Mouse (Mus musculus): Measurements from ENCODE around the gene Snrpf. TPM values are rescaled to one million over a fixed set of nuclear protein-coding genes. Genes with fewer than 3 reads are reported as not detected.

The Snrpf gene
- total RNA-seq (2021) = 10 to 100 TPM; 10.4 to 11.7 TPM
- long read RNA-seq, experiment 1, transcript Snrpf-201 (4 exons, 861 nt) = major isoform, 22 of 27 reads
- long read RNA-seq, experiment 1, partial matches to known transcripts = 5 of 27 reads
- long read RNA-seq, experiment 1, other reads (novel, unspliced or antisense) = 0 of 27 reads
- long read RNA-seq, experiment 2, transcript Snrpf-201 (4 exons, 861 nt) = major isoform, 44 of 51 reads
- long read RNA-seq, experiment 2, partial matches to known transcripts = 7 of 51 reads
- long read RNA-seq, experiment 2, other reads (novel, unspliced or antisense) = 0 of 51 reads

DNA sequence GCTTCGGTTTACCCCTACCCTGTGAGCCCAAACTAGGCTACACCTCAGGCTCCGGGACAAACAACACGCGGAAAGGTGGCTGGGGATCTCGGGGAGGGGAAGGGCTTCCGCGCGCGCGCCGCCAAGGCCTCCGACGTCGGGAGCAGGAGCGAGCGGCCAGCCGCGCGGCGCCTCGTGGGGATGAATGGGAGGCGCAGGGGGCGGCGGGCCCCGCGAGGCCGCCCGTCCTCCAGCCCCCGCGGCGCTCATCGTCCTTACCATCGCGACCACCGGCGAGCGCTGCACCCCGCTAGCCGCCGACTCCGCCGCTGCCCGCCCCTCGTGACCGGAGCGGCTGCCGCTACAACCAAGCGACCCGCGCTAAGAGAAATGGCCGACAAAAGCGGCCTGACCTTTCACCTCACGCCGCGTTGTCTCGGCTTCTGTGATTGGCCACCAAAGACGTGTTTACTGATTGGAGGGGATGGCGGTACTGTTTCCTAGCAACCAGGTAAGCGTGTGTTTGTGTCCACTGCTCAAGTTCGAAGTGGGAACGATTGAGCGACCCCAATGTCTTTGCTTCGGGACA is at the start of gene Snrpf:
TSS of gene Snrpf (minus strand) at position 426 of the 568 bp plus-strand sequence.
- DNase-seq (ENCODE audit: low spot score in 2 of 2) = peak; percentile 96

DNA sequence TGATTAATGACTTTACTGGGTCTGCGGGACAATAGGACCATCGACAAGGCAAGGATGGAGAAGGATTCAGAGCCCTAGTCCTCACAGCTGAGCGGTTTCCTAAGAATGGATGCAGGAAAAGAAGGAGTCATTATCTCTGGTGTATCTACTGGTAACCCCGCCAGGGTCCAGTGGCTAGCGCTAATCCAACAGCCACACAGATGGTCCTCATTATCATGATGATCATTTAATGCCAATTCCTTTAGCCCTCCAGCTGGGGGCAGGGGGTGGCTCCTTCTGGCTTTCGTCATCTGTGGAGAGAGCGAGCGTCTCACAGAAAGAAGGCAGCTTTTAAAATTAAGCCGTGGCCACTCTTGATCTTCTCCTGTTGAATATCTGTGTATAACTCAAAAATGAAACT is 46.4 kb upstream of the Snrpf start:
- DNase-seq (ENCODE audit: low spot score in 2 of 2) = no peak

DNA sequence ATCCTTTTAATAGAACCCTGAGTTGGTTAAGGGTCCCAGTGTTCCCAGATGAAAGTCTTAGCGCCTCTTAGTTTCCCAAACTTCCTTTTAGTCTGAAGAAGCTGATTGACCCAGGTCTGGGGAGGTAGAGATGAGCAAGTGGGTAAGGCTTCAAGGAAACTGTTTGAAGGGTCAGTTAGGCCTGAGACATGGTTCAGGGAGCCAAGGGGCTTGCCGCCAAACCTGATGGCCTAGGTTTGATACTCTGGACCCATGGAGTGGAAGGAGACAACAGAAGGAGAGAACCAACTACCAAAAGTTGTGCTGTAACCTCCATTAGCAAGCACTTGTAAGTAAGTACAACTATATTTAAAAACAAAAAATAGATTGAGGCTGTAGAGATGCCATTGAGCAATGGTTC is 44.5 kb upstream of the Snrpf start:
- DNase-seq (ENCODE audit: low spot score in 2 of 2) = no peak

DNA sequence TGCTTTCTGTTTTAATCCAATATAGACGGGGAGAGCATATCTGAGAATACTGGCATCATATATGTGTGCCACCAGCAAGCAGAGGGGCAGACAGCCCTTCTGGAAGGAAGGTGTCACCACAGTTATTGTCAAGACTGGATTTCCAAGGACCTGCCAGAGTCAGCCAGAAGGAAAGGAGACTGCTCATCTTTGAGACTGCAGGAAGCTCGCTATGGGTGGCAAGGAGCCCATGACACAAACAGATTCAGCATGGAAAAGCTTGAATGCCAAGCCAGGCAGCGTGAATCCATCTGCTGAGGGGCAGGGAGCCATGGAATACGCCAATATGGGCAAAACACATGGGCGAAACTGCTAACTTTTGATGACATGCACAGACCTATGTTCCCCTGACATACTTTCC is 44.1 kb upstream of the Snrpf start:
- peak; percentile 47 to 66 for DNase-seq (ENCODE audit: low spot score in 2 of 2)

DNA sequence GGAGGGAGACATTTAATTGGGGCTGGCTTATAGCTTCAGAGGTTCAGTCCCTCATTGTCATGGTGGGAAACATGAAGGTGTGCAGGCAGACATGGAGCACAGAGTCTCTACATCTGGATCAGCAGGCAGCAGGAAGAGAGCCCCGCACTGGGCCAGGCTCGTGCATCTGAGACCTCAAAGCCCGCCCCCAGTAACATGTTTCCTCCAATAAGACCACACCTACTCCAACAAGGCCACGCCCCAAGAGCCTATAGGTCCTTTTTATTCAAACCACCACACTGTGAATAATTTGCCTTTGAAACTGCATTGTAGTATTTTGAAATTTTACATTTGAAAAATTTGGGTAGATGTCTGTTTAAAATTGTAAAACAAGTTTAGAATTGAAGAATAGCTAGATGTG is 42.6 kb upstream of the Snrpf start:
- DNase-seq (ENCODE audit: low spot score in 2 of 2) = no peak

DNA sequence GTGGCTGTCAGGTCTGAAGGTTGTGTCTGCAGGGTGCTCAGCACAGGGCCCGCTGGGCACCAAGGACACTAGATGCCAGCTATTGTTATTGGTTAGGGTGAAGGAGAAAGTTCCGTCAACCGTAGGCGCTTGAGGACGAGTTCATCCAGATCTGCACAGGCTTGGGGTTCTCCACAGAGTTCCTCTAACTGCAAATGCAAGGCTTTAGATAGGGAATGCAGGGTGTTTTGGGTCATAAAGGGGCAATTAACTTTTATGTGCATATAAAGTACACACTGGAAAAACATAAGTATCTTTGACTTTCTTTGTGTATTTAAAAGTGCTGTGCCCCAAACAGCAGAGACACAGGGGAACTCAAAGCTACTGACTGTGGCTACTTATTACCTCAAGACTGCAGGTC is 40.8 kb upstream of the Snrpf start:
- DNase-seq (ENCODE audit: low spot score in 2 of 2) = no peak

DNA sequence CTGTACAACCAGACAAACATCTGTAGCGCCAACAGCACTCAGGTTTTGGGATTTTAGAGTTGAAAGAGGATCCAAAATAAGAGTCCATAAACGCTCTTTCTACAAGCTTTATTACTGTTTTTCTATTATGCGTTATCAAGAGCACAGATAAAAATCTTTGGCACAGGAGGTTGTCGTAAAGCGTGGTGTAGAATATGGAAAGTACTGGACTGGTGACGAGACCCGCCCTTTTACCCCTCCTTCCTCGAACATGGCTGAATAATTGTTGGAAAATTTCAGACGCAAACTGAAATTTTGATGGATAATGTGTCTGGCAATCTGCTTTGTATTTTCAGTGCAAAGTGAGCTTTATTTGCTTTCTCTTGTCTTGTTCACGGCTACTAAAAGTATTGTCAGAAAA is 34.6 kb upstream of the Snrpf start:
- DNase-seq (ENCODE audit: low spot score in 2 of 2) = no peak

DNA sequence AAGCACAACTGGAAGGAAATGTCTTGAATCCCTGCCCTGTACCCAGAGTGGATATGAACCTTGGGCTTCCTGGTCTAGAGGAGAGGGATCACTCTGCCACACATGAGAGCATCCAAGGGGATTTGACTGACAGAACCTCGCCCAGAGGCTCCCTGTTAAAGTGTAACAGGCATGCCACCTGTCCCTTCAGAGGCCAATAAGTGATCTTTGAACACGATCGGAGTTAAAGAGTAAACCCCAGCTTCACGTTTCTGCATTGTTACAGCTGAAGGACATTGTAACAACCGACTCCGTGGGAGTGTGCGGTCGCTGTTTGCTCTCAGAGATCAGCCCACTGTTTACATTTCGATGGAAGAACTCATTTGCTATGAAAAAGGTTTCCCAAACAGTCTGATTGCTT is 34.2 kb upstream of the Snrpf start:
- no peak for DNase-seq (ENCODE audit: low spot score in 2 of 2)

DNA sequence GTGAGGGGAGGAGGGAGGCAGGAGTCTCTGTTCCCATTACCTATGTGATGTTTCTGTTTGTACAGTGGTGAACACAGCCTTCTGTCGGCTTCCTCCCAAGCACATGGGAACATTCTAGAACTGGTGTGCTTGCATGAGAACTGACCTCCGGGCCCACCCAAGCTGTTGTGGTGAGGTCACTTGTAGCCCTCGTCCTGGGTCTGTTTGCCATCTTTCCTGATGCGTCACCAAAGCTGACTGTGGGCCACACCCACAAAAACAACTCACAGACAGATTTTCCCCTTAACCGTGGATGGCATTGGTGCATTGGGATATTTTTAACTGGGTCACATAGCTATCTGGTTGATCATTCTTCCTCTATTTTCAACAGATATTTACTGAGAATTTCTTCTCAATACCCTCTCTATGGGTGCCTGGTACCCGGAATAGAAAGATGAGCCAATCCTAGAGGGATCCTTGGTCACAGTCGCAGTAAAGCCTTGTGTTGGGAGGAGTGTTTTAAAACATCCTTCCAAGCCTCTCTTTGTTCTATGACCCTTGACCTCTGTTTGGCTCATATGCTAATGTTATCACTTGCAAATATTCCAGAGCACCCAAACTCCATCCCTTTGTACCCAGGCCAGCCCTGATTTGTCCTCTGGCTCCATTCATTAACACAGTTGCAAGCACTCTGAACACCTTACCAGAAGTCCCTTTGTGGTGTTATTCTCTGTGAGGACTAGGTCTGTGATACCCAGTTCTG is 31.1 kb upstream of the Snrpf start:
- DNase-seq (ENCODE audit: low spot score in 2 of 2) = no peak

DNA sequence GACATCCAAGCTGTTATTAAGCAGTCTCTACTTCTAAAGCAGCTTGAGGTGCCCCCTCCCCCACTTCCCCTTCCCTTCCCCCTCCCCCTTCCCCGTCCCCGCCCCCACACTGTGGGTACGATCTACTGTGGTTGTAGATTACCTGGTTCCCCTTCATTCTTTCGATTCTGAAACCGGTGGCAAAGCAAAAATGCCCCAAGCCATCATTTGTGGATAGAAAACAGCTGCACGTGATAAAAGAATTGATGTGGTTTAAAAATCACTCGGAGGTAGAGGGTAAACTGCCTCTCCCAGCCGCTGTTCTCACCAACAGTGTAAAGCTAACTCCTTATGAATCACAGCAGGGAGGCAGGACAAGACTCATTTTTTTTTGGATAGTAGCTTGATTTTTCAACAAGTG is 25.3 kb upstream of the Snrpf start:
- no peak for DNase-seq (ENCODE audit: low spot score in 2 of 2)

DNA sequence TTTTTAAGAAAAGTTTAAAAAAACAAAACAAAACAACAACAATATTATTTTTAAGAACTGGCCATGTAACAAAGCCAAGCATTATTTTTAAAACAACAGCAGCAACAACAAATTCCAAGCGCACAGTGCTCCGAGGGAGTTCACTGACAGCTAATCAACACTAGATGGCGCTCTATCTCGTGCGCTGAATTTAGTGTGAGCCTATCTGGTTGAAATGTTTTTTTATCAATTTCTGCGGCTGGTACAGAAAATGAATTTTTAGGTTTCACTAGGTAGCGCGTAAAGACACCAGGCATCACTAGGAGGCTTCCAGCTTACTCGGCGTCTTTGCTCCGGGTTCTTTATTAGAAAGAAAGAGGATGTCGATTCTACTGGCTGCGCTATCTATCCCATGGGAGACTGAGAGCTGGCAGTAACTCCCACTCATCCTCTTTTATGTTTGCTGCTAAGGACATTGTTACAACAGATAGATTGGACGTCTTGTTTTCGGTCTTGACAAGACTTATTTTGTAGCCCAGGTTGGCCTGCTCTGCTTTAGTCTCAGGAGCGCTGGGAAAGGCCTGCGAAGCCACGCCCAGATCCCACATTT is 22.0 kb upstream of the Snrpf start:
- peak; percentile 31 to 54 for DNase-seq (ENCODE audit: low spot score in 2 of 2)

DNA sequence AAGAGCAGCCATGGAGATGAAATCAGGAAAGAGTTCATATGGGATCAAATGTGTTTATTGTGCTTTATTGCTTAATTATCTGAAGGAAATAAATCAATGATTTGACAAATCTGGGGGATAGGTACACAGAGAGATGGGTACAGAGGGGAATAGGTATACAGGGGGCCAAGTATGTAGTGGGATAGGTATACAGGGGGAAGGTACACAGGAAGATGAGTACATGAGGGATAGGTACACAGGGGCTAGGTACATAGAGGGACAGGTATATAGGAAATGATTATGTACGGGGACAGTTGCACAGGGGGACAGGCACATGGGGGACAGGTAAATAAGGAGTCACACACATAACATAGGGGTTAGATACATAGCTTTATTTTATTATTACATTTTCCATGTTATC is 21.4 kb upstream of the Snrpf start:
- no peak for DNase-seq (ENCODE audit: low spot score in 2 of 2)

DNA sequence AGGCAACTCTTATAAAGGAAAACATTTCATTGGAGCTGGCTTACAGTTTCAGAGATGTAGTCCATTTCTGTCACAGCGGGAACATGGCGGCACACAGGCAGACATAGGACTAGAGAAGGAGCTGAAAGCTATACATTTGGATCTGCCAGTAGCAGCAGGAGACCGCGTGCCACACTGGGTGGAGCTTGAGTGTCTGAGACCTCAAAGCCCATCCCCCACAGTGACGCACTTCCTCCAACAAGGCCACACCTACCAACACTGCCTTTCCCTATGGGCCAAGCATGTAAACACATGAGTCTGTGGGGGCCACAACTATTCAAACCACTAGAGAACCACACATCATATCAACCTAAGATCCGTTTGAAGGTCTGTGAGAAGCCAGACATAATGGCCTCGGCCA is 19.7 kb upstream of the Snrpf start:
- DNase-seq (ENCODE audit: low spot score in 2 of 2) = no peak

DNA sequence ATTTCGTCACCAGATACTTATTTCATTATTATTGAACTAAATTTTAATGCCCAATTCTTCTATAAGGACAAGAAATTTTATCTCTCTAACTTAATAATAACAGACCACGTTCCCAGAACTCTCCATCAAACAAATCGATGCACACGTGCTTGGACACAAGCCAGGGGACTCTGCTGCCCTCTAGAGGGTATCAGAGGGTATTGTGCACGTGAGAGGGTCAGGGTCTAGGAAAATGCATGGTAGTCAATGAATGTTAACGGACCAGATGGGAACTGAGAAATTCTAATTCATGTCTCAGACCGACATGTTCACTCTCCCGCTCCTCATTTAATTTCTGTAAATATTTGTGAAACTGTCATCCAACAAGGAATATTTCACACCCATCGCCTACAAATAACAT is 18.5 kb upstream of the Snrpf start:
- DNase-seq (ENCODE audit: low spot score in 2 of 2) = no peak

DNA sequence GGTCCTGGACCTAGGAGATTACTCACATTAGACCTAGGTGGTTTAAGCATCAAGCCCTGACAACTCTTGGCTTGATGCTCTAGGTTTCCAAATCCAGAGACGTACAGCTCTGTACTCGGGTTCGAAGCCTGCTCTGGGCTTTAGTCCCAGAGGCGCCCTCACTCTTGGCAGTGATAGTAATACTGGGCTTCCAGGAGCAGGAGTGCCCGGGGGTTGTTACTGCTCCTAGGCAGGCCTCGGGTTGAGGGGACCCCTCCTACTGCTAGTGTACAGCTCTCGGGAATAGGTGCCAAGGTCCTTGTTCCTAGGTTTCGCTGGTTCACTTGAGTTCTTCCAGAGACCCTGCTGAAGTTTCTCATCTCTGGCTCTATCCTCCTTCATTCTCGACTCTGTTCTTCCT is 16.8 kb upstream of the Snrpf start:
- no peak for DNase-seq (ENCODE audit: low spot score in 2 of 2)

DNA sequence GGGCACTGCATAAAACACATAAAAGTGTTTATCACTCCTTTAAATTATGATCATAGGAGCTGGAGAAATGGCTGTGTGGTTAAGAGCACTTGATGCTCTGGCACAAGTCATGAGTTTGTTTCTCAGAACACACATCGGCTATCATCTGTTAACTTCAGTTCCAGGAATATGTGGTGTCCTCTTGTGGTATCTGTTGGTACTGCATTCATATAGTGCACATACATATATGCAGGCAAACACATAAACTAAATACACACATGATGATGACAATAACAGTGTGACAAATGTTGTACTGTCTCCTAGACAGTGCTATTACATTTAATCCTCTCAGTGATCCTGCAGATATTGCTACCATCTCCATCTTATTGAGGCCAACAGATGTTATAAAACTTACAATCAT is 13.8 kb upstream of the Snrpf start:
- no peak for DNase-seq (ENCODE audit: low spot score in 2 of 2)

DNA sequence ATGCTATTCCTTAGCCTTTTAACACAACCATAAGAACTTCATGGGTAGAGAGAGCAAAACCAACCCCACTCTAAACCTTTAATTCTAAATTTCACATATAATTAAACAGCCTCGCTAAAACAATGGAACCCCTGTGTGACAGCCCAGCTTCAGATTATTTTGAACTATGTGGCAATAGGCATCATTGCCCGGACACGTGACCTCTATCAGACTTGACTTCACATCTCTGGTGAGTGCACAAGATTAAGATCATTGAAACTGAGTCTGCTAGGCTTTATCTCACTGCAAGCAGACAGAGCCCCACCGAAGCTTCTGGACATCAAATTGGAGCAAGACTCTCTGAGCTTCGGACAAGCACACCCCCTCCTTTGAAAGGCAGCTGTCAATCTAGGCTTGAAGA is 12.8 kb upstream of the Snrpf start:
- no peak for DNase-seq (ENCODE audit: low spot score in 2 of 2)

DNA sequence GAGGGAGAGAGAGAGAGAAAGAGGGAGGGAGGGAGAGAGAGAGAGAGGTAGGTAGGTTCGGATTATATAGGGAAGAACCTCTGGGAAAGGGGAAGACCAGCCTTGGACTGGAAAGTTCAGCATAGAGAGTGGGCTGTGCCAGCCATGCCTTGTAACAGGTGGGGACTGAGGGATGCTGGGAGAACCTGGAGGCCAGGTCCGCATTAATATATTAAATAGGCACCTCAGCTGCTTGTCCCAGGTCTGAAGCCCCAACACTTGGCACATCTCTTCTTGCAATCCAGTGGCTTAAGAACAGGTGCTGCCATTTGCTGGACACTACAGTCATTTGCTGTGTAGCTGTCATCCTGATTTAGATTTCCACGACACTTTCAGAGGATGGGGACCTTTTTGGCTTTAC is 7.1 kb upstream of the Snrpf start:
- DNase-seq (ENCODE audit: low spot score in 2 of 2) = no peak

DNA sequence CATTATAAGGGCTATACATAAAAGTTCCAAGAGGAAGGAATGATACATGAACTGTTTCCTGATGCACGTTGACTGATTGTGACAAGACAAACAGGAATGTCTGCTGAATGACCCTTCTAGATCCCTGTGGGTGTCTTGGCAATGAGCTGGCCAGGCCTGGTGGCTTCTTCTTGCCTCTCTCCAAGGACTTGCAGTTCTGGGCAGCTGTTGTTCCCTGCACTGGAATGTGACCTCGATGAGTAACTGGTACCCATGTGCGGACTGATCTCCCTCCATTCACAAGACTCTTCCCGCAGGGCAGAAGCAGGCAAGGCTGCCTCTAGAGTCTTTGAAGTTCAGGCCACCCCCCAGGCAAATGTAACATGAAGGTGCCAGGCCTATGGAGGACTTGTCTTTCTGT is 6.3 kb upstream of the Snrpf start:
- DNase-seq (ENCODE audit: low spot score in 2 of 2) = no peak

DNA sequence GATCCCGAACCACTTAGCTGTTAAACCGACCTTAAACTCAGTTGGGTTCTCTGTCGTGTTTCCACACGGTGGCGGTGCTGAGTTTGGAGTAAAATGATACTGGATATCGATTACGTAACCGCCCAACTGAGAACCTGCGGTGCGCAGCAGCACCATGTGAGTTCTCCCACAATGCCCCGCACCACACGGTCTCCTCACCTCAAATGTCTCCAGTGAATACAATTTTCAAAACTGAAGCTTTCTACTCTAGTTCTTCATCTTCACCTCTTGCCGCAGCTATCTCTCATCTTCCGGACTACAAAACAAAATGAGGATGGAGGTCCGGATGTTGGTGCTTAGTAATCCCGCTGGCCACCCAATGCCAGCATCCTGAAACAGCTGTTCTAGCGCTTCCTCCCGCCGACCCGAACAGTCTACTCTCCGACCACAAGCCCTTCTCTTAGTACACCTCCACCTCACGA is 4.5 kb upstream of the Snrpf start:
- DNase-seq (ENCODE audit: low spot score in 2 of 2) = peak; percentile 82 to 90

DNA sequence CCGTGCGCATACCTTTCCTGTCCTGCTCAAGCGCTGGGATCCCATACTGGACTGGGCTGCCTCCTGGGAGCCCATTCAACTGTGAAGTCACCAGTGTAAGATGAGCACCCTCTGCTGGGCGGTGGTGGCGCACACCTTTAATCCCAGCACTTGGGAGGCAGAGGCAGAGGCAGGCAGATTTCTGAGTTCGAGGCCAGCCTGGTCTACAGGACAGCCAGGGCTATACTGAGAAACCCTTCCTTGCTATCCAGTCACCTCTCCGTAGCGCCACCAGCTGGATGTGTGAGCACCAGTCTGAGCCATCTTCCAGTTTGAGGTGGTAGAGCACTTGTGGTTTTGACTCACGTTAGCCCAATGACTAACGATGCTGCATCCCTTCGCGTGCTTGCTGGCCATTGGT is 3.0 kb upstream of the Snrpf start:
- DNase-seq (ENCODE audit: low spot score in 2 of 2) = no peak

DNA sequence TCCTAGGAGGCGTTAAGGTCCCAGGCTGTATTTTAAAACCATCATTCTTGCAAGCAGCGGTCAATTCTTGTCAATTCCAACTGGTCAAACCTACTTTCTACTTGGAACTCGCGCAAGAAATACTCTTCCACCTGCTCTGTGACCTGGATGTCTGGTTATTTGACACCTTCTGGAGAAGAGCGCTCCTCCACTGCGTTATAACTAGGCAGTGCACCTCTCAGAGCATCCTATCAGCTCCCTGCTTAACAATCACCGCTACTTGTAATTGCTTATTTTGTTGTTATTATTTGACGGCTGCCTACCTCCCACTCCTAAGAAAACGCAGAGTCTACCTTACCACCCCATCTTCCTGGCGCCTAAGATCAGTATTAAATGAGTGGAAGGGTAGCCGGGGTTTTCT is 710 bp downstream of the Snrpf start:
- no peak for DNase-seq (ENCODE audit: low spot score in 2 of 2)

Data from layer of hippocampus, postnatal 14 days (tissue).